In genomic region chr7:127588901-127589300, GRCm38 (mm10) we compare ENCODE assay signal across 8 mouse cellular contexts. TPM values are rescaled to one million over a fixed set of nuclear protein-coding genes. Genes with fewer than 3 reads are reported as not detected.
DNase-seq lines count a peak whose midpoint lies in the region; ATAC-seq and TF ChIP-seq lines count a peak whose summit lies in the region.

No protein-coding gene starts in this region.

- peak overlapping the region; percentile 89 for H3K9ac ChIP-seq in heart, embryonic 14.5 days (ENCODE audit: low read length)
- peak overlapping the region; percentile 90 for H3K9ac ChIP-seq in ES-Bruce4 (ENCODE audit: low read depth, poor library complexity, severe bottlenecking)
- H3K9ac ChIP-seq in forebrain, embryonic 15.5 days (replicated peaks): peak overlapping the region; percentile 77
- peak overlapping the region; percentile 94 for H3K9ac ChIP-seq in liver, postnatal 0 days (replicated peaks)

- WGBS in heart, embryonic 14.5 days: 5% methylated on average over 29 of the region's 29 CpGs
- 4% methylated on average over 29 of the region's 29 CpGs for WGBS in forebrain, embryonic 15.5 days
- 4% methylated on average over 29 of the region's 29 CpGs for WGBS in liver, postnatal 0 days (ENCODE audit: insufficient replicate concordance)

- no peak for ATAC-seq in heart, embryonic 14.5 days (ENCODE audit: insufficient number of reproducible peaks, insufficient read depth, low FRiP score, low read depth)
- no peak for ATAC-seq in forebrain, embryonic 15.5 days (replicated peaks)
- peak; percentile 17 for ATAC-seq in liver, postnatal 0 days

- DNase-seq in heart, adult 18-20 months: no peak
- no peak for DNase-seq in liver, postnatal 0 days
- DNase-seq in layer of hippocampus, adult 9-11 months: no peak
- DNase-seq in thymus, postnatal 36 days: no peak
- DNase-seq in layer of hippocampus, adult 11-12 months (ENCODE audit: low spot score): no peak

- peak overlapping the region; percentile 80 to 86 for H3K4me3 ChIP-seq in heart, embryonic 14.5 days (ENCODE audit: control insufficient read depth in 1 of 2, insufficient read depth in 1 of 2, low read depth in 1 of 2, low read length in 2 of 2)
- peak overlapping the region; percentile 95 for H3K4me3 ChIP-seq in ES-Bruce4 (ENCODE audit: low read depth, low read length)
- peak overlapping the region; percentile 72 for H3K4me3 ChIP-seq in forebrain, embryonic 15.5 days
- peak overlapping the region; percentile 99 for H3K4me3 ChIP-seq in liver, postnatal 0 days (ENCODE audit: low read depth, low read length)

- no peak for TF ChIP-seq CTCF in ES-Bruce4 (IDR thresholded peaks at IDR 0.05; ENCODE audit: low read depth, low read length)
- no peak for TF ChIP-seq CTCF in liver, postnatal 0 days (IDR thresholded peaks at IDR 0.05; ENCODE audit: low read depth)

- no peaks in the 10 kb centered on the region for H3K27me3 ChIP-seq in heart, embryonic 14.5 days (ENCODE audit: control insufficient read depth, insufficient read depth, low read length)
- H3K27me3 ChIP-seq in ES-Bruce4 (ENCODE audit: control insufficient read depth, insufficient read depth, low read length, poor library complexity, severe bottlenecking): no peaks in the 10 kb centered on the region
- no peaks in the 10 kb centered on the region for H3K27me3 ChIP-seq in forebrain, embryonic 15.5 days
- H3K27me3 ChIP-seq in liver, postnatal 0 days (ENCODE audit: insufficient read depth, low read length): no peaks in the 10 kb centered on the region

- H3K9me3 ChIP-seq in heart, embryonic 14.5 days (ENCODE audit: control insufficient read depth, low read length): no peaks in the 10 kb centered on the region
- H3K9me3 ChIP-seq in ES-Bruce4 (replicated peaks; ENCODE audit: control insufficient read depth, insufficient read depth, low read length, poor library complexity, severe bottlenecking): no peaks in the 10 kb centered on the region
- no peaks in the 10 kb centered on the region for H3K9me3 ChIP-seq in forebrain, embryonic 15.5 days
- H3K9me3 ChIP-seq in liver, postnatal 0 days (ENCODE audit: low read length): no peaks in the 10 kb centered on the region

- peaks cover 8 to 20% of the 10 kb centered on the region in 2 experiments for H3K4me1 ChIP-seq in heart, embryonic 14.5 days (ENCODE audit: control insufficient read depth in 2 of 2, insufficient read depth in 2 of 2, low read length in 2 of 2)
- no peaks in the 10 kb centered on the region for H3K4me1 ChIP-seq in ES-Bruce4 (ENCODE audit: control insufficient read depth, insufficient read depth, low read length)
- peaks cover 18% of the 10 kb centered on the region for H3K4me1 ChIP-seq in forebrain, embryonic 15.5 days
- peaks cover 16% of the 10 kb centered on the region for H3K4me1 ChIP-seq in liver, postnatal 0 days (ENCODE audit: insufficient read depth)

- TF ChIP-seq POLR2A in ES-Bruce4 (IDR thresholded peaks at IDR 0.05; ENCODE audit: insufficient read depth, low read length): no peak

- H3K4me2 ChIP-seq in heart, embryonic 14.5 days (ENCODE audit: low read length): peak overlapping the region; percentile 90
- peak overlapping the region; percentile 86 for H3K4me2 ChIP-seq in forebrain, embryonic 15.5 days (replicated peaks)
- peak overlapping the region; percentile 90 for H3K4me2 ChIP-seq in liver, postnatal 0 days (ENCODE audit: low read depth, low read length)

- TF ChIP-seq EP300 in ES-Bruce4 (IDR thresholded peaks at IDR 0.05; ENCODE audit: insufficient read depth, low read depth, low read length): no peak
- no peak for TF ChIP-seq EP300 in liver, postnatal 0 days (IDR thresholded peaks at IDR 0.05; ENCODE audit: low read depth)

- H3K27ac ChIP-seq in heart, embryonic 14.5 days (replicated peaks in 1 of 2; ENCODE audit: control insufficient read depth in 1 of 2, insufficient read depth in 1 of 2, low read depth in 2 of 2, low read length in 2 of 2): peak overlapping the region; percentile 23 to 35; a peak in 2 of 4 replicates
- no peak overlapping the region for H3K27ac ChIP-seq in ES-Bruce4 (ENCODE audit: insufficient read depth, low read length)
- peak overlapping the region; percentile 84 for H3K27ac ChIP-seq in forebrain, embryonic 15.5 days (replicated peaks)
- peak overlapping the region; percentile 73 for H3K27ac ChIP-seq in liver, postnatal 0 days (ENCODE audit: low read depth)

- H3K36me3 ChIP-seq in heart, embryonic 14.5 days (ENCODE audit: control insufficient read depth, insufficient read depth, low read length): peaks cover 58% of the 10 kb centered on the region
- H3K36me3 ChIP-seq in ES-Bruce4 (ENCODE audit: control insufficient read depth, insufficient read depth, low read length, poor library complexity, severe bottlenecking): peaks cover 24% of the 10 kb centered on the region
- peaks cover 43% of the 10 kb centered on the region for H3K36me3 ChIP-seq in forebrain, embryonic 15.5 days
- peaks cover 42% of the 10 kb centered on the region for H3K36me3 ChIP-seq in liver, postnatal 0 days (replicated peaks; ENCODE audit: insufficient read depth, low read length)

RNA-seq across cellular contexts. Expression of gene Rnf40, which starts 0.3 kb away (rescaled TPM):
- 24.1 and 25.8 TPM in 2 replicates for polyA plus RNA-seq in heart, embryonic 14.5 days (2014; fragmentation: Nextera tagmentation; extraction: Ambion mirVana)
- total RNA-seq in heart, adult 18-20 months (2021): 10 to 100 TPM; 41.0 to 42.8 TPM
- 39.4 and 41.6 TPM in 2 replicates for polyA plus RNA-seq in ES-Bruce4 (2011; ENCODE audit: insufficient read depth, insufficient read length, low read depth, missing spikeins)
- polyA plus RNA-seq in forebrain, embryonic 15.5 days (2015; fragmentation: Nextera tagmentation; extraction: Ambion mirVana): 51.1 and 52.4 TPM in 2 replicates
- 10.3 and 12.4 TPM in 2 replicates for polyA plus RNA-seq in liver, postnatal 0 days (2015; fragmentation: Nextera tagmentation; extraction: Ambion mirVana)

RNA-seq across cellular contexts. Expression of gene Ccdc189, which starts 0.5 kb away (rescaled TPM):
- polyA plus RNA-seq in heart, embryonic 14.5 days (2014; fragmentation: Nextera tagmentation; extraction: Ambion mirVana): 10.1 and 12.7 TPM in 2 replicates
- total RNA-seq in heart, adult 18-20 months (2021): 10 to 100 TPM; 12.6 to 15.4 TPM
- polyA plus RNA-seq in ES-Bruce4 (2011; ENCODE audit: insufficient read depth, insufficient read length, low read depth, missing spikeins): 3.3 and 4.7 TPM in 2 replicates
- 11.8 TPM in 2 replicates for polyA plus RNA-seq in forebrain, embryonic 15.5 days (2015; fragmentation: Nextera tagmentation; extraction: Ambion mirVana)
- polyA plus RNA-seq in liver, postnatal 0 days (2015; fragmentation: Nextera tagmentation; extraction: Ambion mirVana): 4.4 and 4.7 TPM in 2 replicates

RNA-seq across cellular contexts. Expression of gene Phkg2, which starts 15.8 kb away (rescaled TPM):
- polyA plus RNA-seq in heart, embryonic 14.5 days (2014; fragmentation: Nextera tagmentation; extraction: Ambion mirVana): 34.3 and 38.7 TPM in 2 replicates
- total RNA-seq in heart, adult 18-20 months (2021): 10 to 100 TPM; 14.9 to 16.4 TPM
- polyA plus RNA-seq in ES-Bruce4 (2011; ENCODE audit: insufficient read depth, insufficient read length, low read depth, missing spikeins): 38.1 and 44.6 TPM in 2 replicates
- polyA plus RNA-seq in forebrain, embryonic 15.5 days (2015; fragmentation: Nextera tagmentation; extraction: Ambion mirVana): 59.7 and 62.3 TPM in 2 replicates
- 14.5 and 17.0 TPM in 2 replicates for polyA plus RNA-seq in liver, postnatal 0 days (2015; fragmentation: Nextera tagmentation; extraction: Ambion mirVana)

RNA-seq across cellular contexts. Expression of gene Zfp629, which starts 26.7 kb away (rescaled TPM):
- polyA plus RNA-seq in heart, embryonic 14.5 days (2014; fragmentation: Nextera tagmentation; extraction: Ambion mirVana): 10.7 and 12.3 TPM in 2 replicates
- 10 to 100 TPM; 16.5 TPM for total RNA-seq in heart, adult 18-20 months (2021)
- 4.9 and 6.0 TPM in 2 replicates for polyA plus RNA-seq in ES-Bruce4 (2011; ENCODE audit: insufficient read depth, insufficient read length, low read depth, missing spikeins)
- 18.7 and 18.9 TPM in 2 replicates for polyA plus RNA-seq in forebrain, embryonic 15.5 days (2015; fragmentation: Nextera tagmentation; extraction: Ambion mirVana)
- polyA plus RNA-seq in liver, postnatal 0 days (2015; fragmentation: Nextera tagmentation; extraction: Ambion mirVana): 1.8 and 2.0 TPM in 2 replicates

RNA-seq across cellular contexts. Expression of gene Tmem265, which starts 27.7 kb away (rescaled TPM):
- 1.9 and 2.1 TPM in 2 replicates for polyA plus RNA-seq in heart, embryonic 14.5 days (2014; fragmentation: Nextera tagmentation; extraction: Ambion mirVana)
- total RNA-seq in heart, adult 18-20 months (2021): not detected
- polyA plus RNA-seq in ES-Bruce4 (2011; ENCODE audit: insufficient read depth, insufficient read length, low read depth, missing spikeins): 2.9 and 3.2 TPM in 2 replicates
- polyA plus RNA-seq in forebrain, embryonic 15.5 days (2015; fragmentation: Nextera tagmentation; extraction: Ambion mirVana): 3.7 and 5.3 TPM in 2 replicates
- polyA plus RNA-seq in liver, postnatal 0 days (2015; fragmentation: Nextera tagmentation; extraction: Ambion mirVana): 3.3 and 3.5 TPM in 2 replicates
